Mouse (Mus musculus) embryonic facial prominence, embryonic 11.5 days (tissue): ENCODE measurements around the gene Olfr1197. TPM values are rescaled to one million over a fixed set of nuclear protein-coding genes. Genes with fewer than 3 reads are reported as not detected.

ENCODE experiments used
- ATAC-seq: fragments of 200-750 bp; cut with Nextera tagmentation; replicated peaks from 2 replicates; pipeline ENCODE4 v1.8.0; 2017; ENCODE audit warnings: low read depth; ENCODE audit not compliant: insufficient number of reproducible peaks, low FRiP score, low TSS enrichment
- DNase-seq: peaks from one replicate; pipeline ENCODE4 v3.0.0-alpha.2; 2015; ENCODE audit warnings: low spot score
- H3K27ac ChIP-seq: fragments of 300-500 bp; sonication (generic); replicated peaks from 2 replicates; pipeline ENCODE4 v1.5.1; 2014; ENCODE audit warnings: mild to moderate bottlenecking, low read depth, low read length, control low read depth
- H3K27me3 ChIP-seq: fragments of 300-500 bp; sonication (generic); 2 replicates; pipeline ENCODE4 v1.6.1; 2014; ENCODE audit warnings: mild to moderate bottlenecking, low read length, moderate library complexity, mixed read lengths; ENCODE audit not compliant: control insufficient read depth, insufficient read depth
- H3K36me3 ChIP-seq: fragments of 300-500 bp; sonication (generic); replicated peaks from 2 replicates; pipeline ENCODE4 v1.6.1; 2014; ENCODE audit warnings: low read depth, mild to moderate bottlenecking, low read length, moderate library complexity, mixed read lengths; ENCODE audit not compliant: control insufficient read depth, insufficient read depth
- H3K4me1 ChIP-seq: fragments of 300-500 bp; sonication (generic); 2 replicates; pipeline ENCODE4 v1.6.1; 2014; ENCODE audit warnings: low read length, mixed read lengths; ENCODE audit not compliant: control insufficient read depth, insufficient read depth
- H3K4me2 ChIP-seq: fragments of 300-500 bp; sonication (generic); 2 replicates; pipeline ENCODE4 v1.6.1; 2014; ENCODE audit warnings: low read depth, mild to moderate bottlenecking, control low read depth, low read length, moderate library complexity
- H3K4me3 ChIP-seq: fragments of 300-500 bp; sonication (generic); 2 replicates; pipeline ENCODE4 v1.5.1; 2014; ENCODE audit warnings: low read depth, low read length, control low read depth
- H3K9ac ChIP-seq: fragments of 300-500 bp; sonication (generic); replicated peaks from 2 replicates; pipeline ENCODE4 v1.6.1; 2014; ENCODE audit warnings: mild to moderate bottlenecking, control low read depth, low read length
- H3K9me3 ChIP-seq: fragments of 300-500 bp; sonication (generic); replicated peaks from 2 replicates; pipeline ENCODE4 v1.6.1; 2016; ENCODE audit warnings: mild to moderate bottlenecking, low read length, inconsistent platforms, mixed read lengths; ENCODE audit not compliant: control insufficient read depth
- WGBS: fragments of 180-500 bp; shearing (Covaris S2); extraction: QIAGEN DNeasy Blood & Tissue Kit; methylation state at CpG from one replicate; pipeline ENCODE4 v1.1.7; 2014; 5-methylcytosine and 5-hydroxymethylcytosine counted together
- polyA plus RNA-seq: library from polyadenylated mRNA; unstranded; fragments of >200 nt; fragmentation: Nextera tagmentation; extraction: Ambion mirVana; gene quantifications from 2 replicates; pipeline ENCODE4 v1.2.1, GENCODE M21; 2014

Gene Olfr1197
- not detected in 2 replicates for polyA plus RNA-seq

- no peaks in the 10 kb centered on the region for H3K27me3 ChIP-seq
- H3K27ac ChIP-seq, result no peak within 1 kb of the TSS
- ATAC-seq (no peak), DNase-seq (no peak)
- no peaks in the 10 kb centered on the region for H3K9me3 ChIP-seq
- H3K4me1 ChIP-seq, result no peaks in the 10 kb centered on the region
- no peak within 1 kb of the TSS for H3K9ac ChIP-seq
- H3K36me3 ChIP-seq, result no peaks in the 10 kb centered on the region
- WGBS, result 74% methylated on average over 1 of the region's 1 CpGs
- H3K4me3 ChIP-seq, result no peak within 1 kb of the TSS
- H3K4me2 ChIP-seq, result no peak within 1 kb of the TSS
Observed at GRCm38 (mm10) chr2:88732266-88732665, at the start of gene Olfr1197. Gene Olfr1197, minus strand, starts transcription at chr2:88732366.

GRCm38 (mm10) chr2:88770388-88770787 is 38.2 kb upstream of the Olfr1197 start, which contains the start of gene Olfr1200:
Gene Olfr1200, minus strand, starts transcription at chr2:88770488.
- no peaks in the 10 kb centered on the region for H3K27me3 ChIP-seq
- H3K9ac ChIP-seq, result no peak within 1 kb of the TSS
- H3K4me2 ChIP-seq, result no peak within 1 kb of the TSS
- DNase-seq (no peak), ATAC-seq (no peak)
- no peaks in the 10 kb centered on the region for H3K4me1 ChIP-seq
- H3K4me3 ChIP-seq, result no peak within 1 kb of the TSS
- H3K9me3 ChIP-seq, result no peaks in the 10 kb centered on the region
- H3K36me3 ChIP-seq, result no peaks in the 10 kb centered on the region
- no peak within 1 kb of the TSS for H3K27ac ChIP-seq
- 76% methylated on average over 2 of the region's 2 CpGs for WGBS

GRCm38 (mm10) chr2:88760369-88760768 is 28.2 kb upstream of the Olfr1197 start, which contains the start of gene Olfr1199:
Gene Olfr1199, minus strand, starts transcription at chr2:88760469.
- H3K4me2 ChIP-seq, result no peak within 1 kb of the TSS
- H3K4me3 ChIP-seq, result no peak within 1 kb of the TSS
- no peaks in the 10 kb centered on the region for H3K27me3 ChIP-seq
- DNase-seq, result no peak
- 95% methylated on average over 2 of the region's 2 CpGs for WGBS
- no peak within 1 kb of the TSS for H3K9ac ChIP-seq
- H3K36me3 ChIP-seq, result no peaks in the 10 kb centered on the region
- no peak within 1 kb of the TSS for H3K27ac ChIP-seq
- H3K9me3 ChIP-seq, result no peaks in the 10 kb centered on the region
- no peaks in the 10 kb centered on the region for H3K4me1 ChIP-seq
- ATAC-seq, result no peak

GRCm38 (mm10) chr2:88751270-88751669 is 19.1 kb upstream of the Olfr1197 start, which contains the start of gene Olfr1198:
Gene Olfr1198, minus strand, starts transcription at chr2:88751370.
- no peak within 1 kb of the TSS for H3K4me2 ChIP-seq
- no peaks in the 10 kb centered on the region for H3K27me3 ChIP-seq
- no peaks in the 10 kb centered on the region for H3K4me1 ChIP-seq
- H3K9me3 ChIP-seq, result no peaks in the 10 kb centered on the region
- WGBS, result 87% methylated on average over 2 of the region's 2 CpGs
- DNase-seq, result no peak
- no peak within 1 kb of the TSS for H3K27ac ChIP-seq
- no peak within 1 kb of the TSS for H3K4me3 ChIP-seq
- no peak for ATAC-seq
- H3K36me3 ChIP-seq, result no peaks in the 10 kb centered on the region
- H3K9ac ChIP-seq, result no peak within 1 kb of the TSS

GRCm38 (mm10) chr2:88743379-88743778 is 11.2 kb upstream of the Olfr1197 start:
- no peaks in the 10 kb centered on the region for H3K9me3 ChIP-seq
- no peak overlapping the region for H3K9ac ChIP-seq
- no peak overlapping the region for H3K4me3 ChIP-seq
- no peak for ATAC-seq
- WGBS, result 71% methylated on average over 3 of the region's 3 CpGs
- H3K4me1 ChIP-seq, result no peaks in the 10 kb centered on the region
- H3K36me3 ChIP-seq, result no peaks in the 10 kb centered on the region
- H3K27ac ChIP-seq, result no peak overlapping the region
- H3K4me2 ChIP-seq, result no peak overlapping the region
- no peaks in the 10 kb centered on the region for H3K27me3 ChIP-seq
- no peak for DNase-seq

GRCm38 (mm10) chr2:88704497-88704896 is 27.7 kb downstream of the Olfr1197 start, which contains the start of gene Olfr1196:
Gene Olfr1196, minus strand, starts transcription at chr2:88704597.
- H3K9me3 ChIP-seq, result no peaks in the 10 kb centered on the region
- H3K27ac ChIP-seq, result no peak within 1 kb of the TSS
- ATAC-seq (no peak), DNase-seq (no peak)
- H3K27me3 ChIP-seq, result no peaks in the 10 kb centered on the region
- no peak within 1 kb of the TSS for H3K4me3 ChIP-seq
- no peaks in the 10 kb centered on the region for H3K36me3 ChIP-seq
- no peak within 1 kb of the TSS for H3K9ac ChIP-seq
- no peak within 1 kb of the TSS for H3K4me2 ChIP-seq
- H3K4me1 ChIP-seq, result no peaks in the 10 kb centered on the region
- 80% methylated on average over 2 of the region's 2 CpGs for WGBS

- Histone ChIP-seq H3K4me3 (no peak within 1 kb of the TSS), H3K4me2 (no peak within 1 kb of the TSS)
- no peak for ATAC-seq
Observed at GRCm38 (mm10) chr2:88689087-88689486, 43.1 kb downstream of the Olfr1197 start, which contains the start of gene Olfr1195. Gene Olfr1195, minus strand, starts transcription at chr2:88689187.

More at GRCm38 (mm10) chr2:88689087-88689486, 43.1 kb downstream of the Olfr1197 start, which contains the start of gene Olfr1195:
- no peaks in the 10 kb centered on the region for H3K9me3 ChIP-seq
- no peaks in the 10 kb centered on the region for H3K27me3 ChIP-seq
- no peak for DNase-seq
- no peak within 1 kb of the TSS for H3K27ac ChIP-seq
- H3K36me3 ChIP-seq, result no peaks in the 10 kb centered on the region
- no peak within 1 kb of the TSS for H3K9ac ChIP-seq
- no peaks in the 10 kb centered on the region for H3K4me1 ChIP-seq
